Mouse (Mus musculus) left cerebral cortex, adult 9 months (tissue): Measurements from ENCODE around the gene Klk5.
A peak's percentile ranks its signal among the peaks of the same experiment; 100 is the strongest.

Experiments used
- DNase-seq, 2 experiments: peaks; one replicate each; pipeline ENCODE4 v3.0.0; 2022; ENCODE audit warnings: low spot score in 2 of 2

Klk5 gene

GRCm38 (mm10) chr7:43876444-43876843 is 34.7 kb downstream of the Klk5 start:
- no peak for DNase-seq

- DNase-seq = no peak
Observed at GRCm38 (mm10) chr7:43878281-43878680, 36.5 kb downstream of the Klk5 start.

GRCm38 (mm10) chr7:43880912-43881311 is 39.1 kb downstream of the Klk5 start, which contains the start of gene Klk4:
Gene Klk4, plus strand, starts transcription at chr7:43881160.
- no peak for DNase-seq

- no peak for DNase-seq
Observed at GRCm38 (mm10) chr7:43882346-43882745, 40.6 kb downstream of the Klk5 start.

GRCm38 (mm10) chr7:43882811-43883210 is 41.0 kb downstream of the Klk5 start:
- DNase-seq = no peak

GRCm38 (mm10) chr7:43883547-43883946 is 41.8 kb downstream of the Klk5 start:
- peak in 1 of 2 experiments; percentile 29 for DNase-seq

- DNase-seq = no peak
Observed at GRCm38 (mm10) chr7:43891365-43891764, 49.6 kb downstream of the Klk5 start.

- no peak for DNase-seq
Observed at GRCm38 (mm10) chr7:43891788-43892187, 50.0 kb downstream of the Klk5 start.

- peak; percentile 40 to 93 for DNase-seq
Observed at GRCm38 (mm10) chr7:43894836-43895235, 53.1 kb downstream of the Klk5 start.
